Mouse (Mus musculus) gastrocnemius, adult 8-10 months (tissue): ENCODE results near the gene Gm9970. TPM values are rescaled to one million over a fixed set of nuclear protein-coding genes. Genes with fewer than 3 reads are reported as not detected.
"Not testable (repeated sequence)": the region's sequence is repeated elsewhere in the genome, so short reads cannot be mapped to it uniquely, and the experiment has no call there.

Source experiments
- DNase-seq, 2 experiments: peaks; one replicate each; pipeline ENCODE4 v3.0.0; 2022; ENCODE audit warnings: low spot score in 2 of 2
- total RNA-seq, 4 experiments: library from RNA; stranded (reverse); gene quantifications; 2 replicates each; pipeline ENCODE4 v1.2.4; 2022

Gm9970 gene
- total RNA-seq, 4 experiments from 2014 or later = not detected

DNA sequence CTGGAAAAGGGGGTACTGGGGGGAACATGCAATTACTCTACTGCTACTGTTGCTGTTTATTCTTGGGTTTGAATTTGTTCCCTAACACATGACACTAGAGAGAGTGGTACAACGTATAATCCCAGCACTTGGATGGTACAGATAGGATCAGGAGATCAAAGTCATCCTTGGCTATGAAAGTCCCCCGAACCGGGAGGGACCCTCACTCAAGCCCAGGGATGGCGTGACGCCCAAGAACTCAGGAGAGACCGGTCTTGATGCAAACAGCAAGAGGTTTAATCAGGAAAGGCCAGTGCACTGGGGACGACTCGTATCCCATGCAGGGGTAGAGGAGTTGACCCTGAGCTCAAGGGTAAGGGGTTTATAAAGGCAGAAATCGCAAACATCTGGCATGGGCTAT is 18.3 kb downstream of the Gm9970 start:
- DNase-seq = no peak

DNA sequence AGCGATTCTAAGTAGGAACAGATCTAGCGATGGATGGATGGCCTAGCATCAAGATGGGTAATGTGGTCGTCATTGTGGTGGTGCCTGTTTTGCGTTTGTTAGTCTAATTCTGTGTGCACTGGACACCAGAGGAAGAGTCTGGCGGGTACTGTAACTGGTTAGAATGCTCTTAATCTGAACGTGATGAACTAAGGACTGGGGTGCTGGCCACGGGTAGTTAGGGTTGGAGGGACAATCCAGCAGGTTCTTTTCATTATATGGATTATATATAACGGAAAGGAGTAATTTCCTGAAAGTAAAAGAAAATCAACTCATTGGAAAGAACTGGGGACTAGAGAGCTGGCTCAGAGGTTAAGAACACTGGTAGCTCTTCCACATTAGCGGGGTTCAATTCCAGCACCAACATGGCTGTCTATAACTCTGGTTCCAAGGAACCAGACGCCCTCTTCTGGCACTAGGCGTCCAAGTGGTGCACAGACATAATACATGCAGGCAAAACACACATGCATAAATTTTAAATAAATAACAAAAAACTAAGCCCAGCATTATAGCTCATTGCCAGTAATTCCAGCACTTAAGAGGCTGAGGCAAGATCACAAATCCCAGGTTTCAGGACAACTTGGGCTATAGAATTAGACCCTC is 19.6 kb downstream of the Gm9970 start:
- DNase-seq = no peak

DNA sequence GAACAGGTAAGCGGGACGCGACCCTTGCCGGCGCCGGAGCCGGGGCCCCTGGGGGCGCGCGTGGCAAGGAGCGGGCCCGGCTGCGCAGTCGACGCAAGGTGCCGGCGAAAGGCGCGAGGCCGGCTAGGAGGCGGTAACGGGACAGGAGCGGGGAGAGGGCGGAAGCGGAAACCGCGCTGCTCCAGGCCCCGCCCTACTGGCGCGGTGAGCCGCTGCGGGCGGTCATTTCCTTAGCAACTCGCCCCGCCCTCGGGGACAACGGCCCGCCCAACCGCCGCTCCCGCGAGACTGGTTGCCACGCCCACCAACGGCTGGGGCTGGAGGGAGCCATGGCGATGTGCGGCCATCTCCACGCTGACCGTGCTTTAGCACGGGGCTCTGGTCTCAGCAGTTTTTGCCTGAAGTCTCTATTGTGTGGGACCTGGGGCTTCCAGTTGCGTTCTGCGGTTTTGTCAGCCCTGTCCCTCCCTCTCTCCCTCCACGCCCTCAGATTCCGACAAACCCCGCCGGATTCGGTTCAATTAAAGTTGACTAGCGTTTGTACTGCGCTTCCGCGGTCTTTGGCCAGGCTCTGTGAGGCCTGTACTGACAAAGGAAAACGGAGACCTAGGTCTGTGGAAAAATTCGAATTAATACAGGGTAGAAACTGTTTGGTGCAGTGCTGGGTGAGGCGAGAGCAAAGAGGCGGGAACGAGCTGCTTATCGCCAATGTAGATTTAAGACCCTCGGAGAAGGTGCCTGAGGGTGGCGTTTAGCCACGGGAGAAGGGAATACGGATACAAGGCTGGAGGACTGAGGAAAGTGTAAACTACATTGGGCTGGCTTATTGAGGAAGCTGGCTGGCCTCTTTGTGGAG is 20.4 kb downstream of the Gm9970 start, which contains the start of gene Ppm1g:
Ppm1g (minus strand) TSS at position 240 of the 856 bp plus-strand sequence.
- DNase-seq = peak; percentile 94 to 96

- DNase-seq = no peak
Observed at GRCm38 (mm10) chr5:31219911-31220447, 21.1 kb downstream of the Gm9970 start.

GRCm38 (mm10) chr5:31219474-31219873 is 21.6 kb downstream of the Gm9970 start:
- DNase-seq = no peak

- DNase-seq = no peak
Observed at GRCm38 (mm10) chr5:31219070-31219469, 22.0 kb downstream of the Gm9970 start.

DNA sequence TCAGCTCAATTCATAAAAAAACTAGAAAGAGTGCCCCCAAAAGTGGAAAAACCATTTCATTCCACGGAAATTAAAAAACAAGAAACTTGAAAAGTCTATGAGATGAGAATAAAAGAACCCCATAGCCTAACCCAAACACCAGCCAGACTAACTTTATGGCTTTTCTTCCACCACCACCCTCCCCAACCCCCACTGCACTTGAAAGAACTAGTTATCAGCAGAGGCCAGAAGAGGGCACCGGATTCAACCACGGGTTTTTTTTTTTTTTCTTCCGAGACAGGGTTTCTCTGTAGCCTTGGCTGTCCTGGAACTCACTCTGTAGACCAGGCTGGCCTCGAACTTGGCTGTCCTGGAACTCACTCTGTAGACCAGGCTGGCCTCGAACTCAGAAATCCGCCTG is 22.7 kb downstream of the Gm9970 start:
- DNase-seq = no peak

GRCm38 (mm10) chr5:31216554-31216953 is 24.5 kb downstream of the Gm9970 start:
- DNase-seq = not testable (repeated sequence)

- DNase-seq = no peak
Observed at GRCm38 (mm10) chr5:31204421-31204820, 36.6 kb downstream of the Gm9970 start.

- DNase-seq = no peak
Observed at GRCm38 (mm10) chr5:31203866-31204265, 37.2 kb downstream of the Gm9970 start.

GRCm38 (mm10) chr5:31202933-31203332 is 38.1 kb downstream of the Gm9970 start:
- no peak for DNase-seq

- peak; percentile 93 to 95 for DNase-seq
Observed at GRCm38 (mm10) chr5:31201742-31202590, 39.1 kb downstream of the Gm9970 start, which contains the start of gene Zfp513. Gene Zfp513, minus strand, starts transcription at chr5:31202303.

GRCm38 (mm10) chr5:31201042-31201741 is 39.8 kb downstream of the Gm9970 start:
- no peak for DNase-seq

DNA sequence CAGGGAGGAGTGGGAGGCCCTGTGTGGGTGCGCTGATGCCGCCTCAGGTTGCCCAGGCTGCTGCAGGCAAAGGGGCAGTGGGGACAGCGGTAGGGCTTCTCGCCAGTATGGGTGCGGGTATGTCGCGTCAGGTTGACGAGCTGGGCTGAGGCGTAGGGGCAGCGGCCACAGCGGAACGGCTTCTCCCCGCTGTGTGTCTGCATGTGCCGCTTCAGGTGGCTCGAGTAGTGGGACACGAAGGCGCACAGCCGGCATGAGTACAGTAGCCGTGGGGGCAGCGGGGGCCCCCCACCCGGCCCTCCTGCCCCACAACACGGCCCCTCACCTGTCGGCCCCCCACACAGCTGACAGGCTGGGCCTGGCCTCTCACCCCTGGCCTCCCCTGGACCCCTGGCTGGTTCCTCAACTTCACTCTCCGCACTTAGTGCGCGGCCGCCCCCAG is 40.7 kb downstream of the Gm9970 start:
- no peak for DNase-seq

DNA sequence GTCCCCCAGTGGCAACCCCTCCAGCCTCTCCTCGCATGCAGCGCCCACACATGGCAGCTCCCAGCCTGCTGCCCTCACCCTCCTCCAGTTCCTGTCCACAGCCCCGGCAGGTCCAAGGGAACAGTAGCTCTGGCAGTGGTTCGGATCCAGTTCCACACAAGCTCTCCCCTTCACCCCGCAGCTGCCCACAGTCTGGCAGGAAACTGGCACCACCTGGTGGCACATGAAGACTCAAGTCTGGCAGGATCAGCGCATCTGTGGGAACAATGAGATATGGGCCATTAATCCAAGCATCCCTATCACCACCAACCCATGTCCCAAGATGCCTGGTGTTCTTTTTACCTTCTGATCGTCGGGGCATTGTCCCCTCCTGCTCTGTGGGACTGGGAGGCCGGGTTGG is 41.1 kb downstream of the Gm9970 start:
- DNase-seq = no peak

- no peak for DNase-seq
Observed at GRCm38 (mm10) chr5:31199321-31199892, 41.6 kb downstream of the Gm9970 start.

- DNase-seq = no peak
Observed at GRCm38 (mm10) chr5:31198616-31199320, 42.3 kb downstream of the Gm9970 start.

GRCm38 (mm10) chr5:31198170-31198569 is 42.9 kb downstream of the Gm9970 start:
- DNase-seq = no peak

DNA sequence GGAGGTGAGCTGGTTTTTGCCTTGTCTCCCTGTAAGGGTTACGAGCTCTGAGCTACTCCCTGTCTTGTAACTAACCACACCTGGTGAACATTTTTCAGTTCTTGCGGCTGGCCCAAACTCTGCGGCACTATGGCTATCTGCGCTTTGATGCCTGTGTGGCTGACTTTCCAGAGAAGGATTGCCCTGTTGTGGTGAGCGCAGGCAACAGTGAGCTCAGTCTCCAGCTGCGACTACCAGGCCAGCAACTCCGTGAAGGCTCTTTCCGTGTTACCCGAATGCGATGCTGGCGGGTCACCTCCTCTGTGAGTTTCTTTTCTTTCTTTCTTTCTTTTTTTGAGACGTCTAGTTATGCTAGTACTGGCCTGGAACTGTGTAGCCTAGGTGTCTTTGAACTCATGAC is 44.0 kb downstream of the Gm9970 start:
- DNase-seq = no peak

- no peak for DNase-seq
Observed at GRCm38 (mm10) chr5:31196207-31196606, 44.8 kb downstream of the Gm9970 start.
